Mouse (Mus musculus) T-cell, adult 66 days (primary cell): ENCODE results near the gene Ptma. TPM values are rescaled to one million over a fixed set of nuclear protein-coding genes. Genes with fewer than 3 reads are reported as not detected.

Source experiments
- total RNA-seq, 2 experiments: library from RNA; stranded (reverse); gene quantifications; 3 replicates in 1 of 2; 4 replicates in 1 of 2; pipeline ENCODE4 v1.2.4; 2023

The Ptma gene
- 1,000 to 10,000 TPM; 1,254 to 1,333 TPM for total RNA-seq

DNA sequence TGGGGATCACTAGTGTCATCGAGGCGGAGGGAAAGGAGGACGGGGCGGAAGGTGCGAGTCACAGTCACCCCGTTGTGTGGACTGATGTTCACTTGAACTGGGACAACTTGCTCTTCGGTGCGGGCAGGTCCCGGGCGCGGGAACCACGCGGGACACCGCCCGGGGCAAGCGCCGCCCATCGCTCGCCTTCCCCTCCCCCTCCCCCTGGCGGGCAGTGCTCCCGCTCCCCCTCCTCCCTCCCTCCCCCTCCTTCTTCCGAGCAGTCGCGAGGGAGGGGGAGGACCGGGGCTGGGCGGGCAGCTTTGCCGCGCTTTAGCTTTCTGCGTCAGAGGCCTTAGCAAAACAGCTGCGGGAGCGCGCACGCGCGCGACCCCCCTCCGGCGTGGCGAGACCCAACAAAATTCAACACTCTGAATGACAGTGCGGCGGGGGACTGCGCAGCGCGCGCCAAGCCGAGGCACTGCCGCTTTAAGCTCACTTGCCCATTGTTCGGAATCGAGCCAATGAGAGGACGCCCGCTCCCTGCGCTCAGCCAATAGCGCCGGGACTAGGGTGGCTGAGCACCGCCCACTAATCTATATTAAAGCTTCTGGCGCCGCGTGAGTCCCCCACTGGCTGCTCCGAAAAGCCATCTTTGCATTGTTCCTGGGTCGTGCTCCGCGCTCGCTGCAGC is at the start of gene Ptma:
Gene Ptma (plus strand): TSS at position 611 of the 673 bp plus-strand sequence.

Other genes with a start within 250 kb of the Ptma start
- gene B3gnt7, start 223.9 kb upstream of the Ptma start, total RNA-seq = under 1 TPM in 1 of 2 experiments, not detected in 1; 0.30 TPM
- gene Ncl, start 167.3 kb upstream of the Ptma start, total RNA-seq = 100 to 1,000 TPM; 482 to 558 TPM
- 1 to 10 TPM; 1.2 to 1.8 TPM for gene Nmur1, start 100.5 kb upstream of the Ptma start, total RNA-seq
- not detected for gene Tex44, start 100.4 kb upstream of the Ptma start, total RNA-seq
- 10 to 100 TPM; 21.2 to 21.4 TPM for gene Pde6d, start 55.9 kb downstream of the Ptma start, total RNA-seq
- gene Cops7b, start 56.2 kb downstream of the Ptma start, total RNA-seq = 10 to 100 TPM; 12.2 to 14.0 TPM
- not detected for gene Nppc, start 143.8 kb downstream of the Ptma start, total RNA-seq
- 10 to 100 TPM; 25.9 to 26.3 TPM for gene Dis3l2, start 177.1 kb downstream of the Ptma start, total RNA-seq